Mouse (Mus musculus) hematopoietic stem cell, adult 5-6 weeks (primary cell): Measurements from ENCODE around the gene Hoxc8. TPM values are rescaled to one million over a fixed set of nuclear protein-coding genes. Genes with fewer than 3 reads are reported as not detected.

ENCODE experiments used
- ATAC-seq, 2 experiments: fragments of 125-278 bp in 1 of 2; replicated peaks in 1 of 2; 2 replicates each; pipeline ENCODE4 v1.8.0; 2016 to 2017; ENCODE audit warnings: inconsistent platforms in 2 of 2, mild to moderate bottlenecking in 2 of 2, moderate number of reproducible peaks in 2 of 2, low read depth in 1 of 2, moderate TSS enrichment in 1 of 2; ENCODE audit not compliant: low FRiP score in 2 of 2, poor library complexity in 2 of 2, severe bottlenecking in 2 of 2, insufficient read depth in 1 of 2, low TSS enrichment in 1 of 2
- total RNA-seq: library from RNA; stranded (forward); fragments of 172-1452, 232-1000 nt; gene quantifications from 2 replicates; pipeline ENCODE4 v1.2.3, GENCODE M21; 2017

The Hoxc8 gene
- total RNA-seq, 1 experiment from 2014 or later, result not detected

GRCm38 (mm10) chr15:102998608-102999182, 8.3 kb downstream of the Hoxc8 start:
- no peak for ATAC-seq

- ATAC-seq, result peak; percentile 28 to 47; a peak in 3 of 4 replicates
Observed at GRCm38 (mm10) chr15:102999183-102999831, 8.9 kb downstream of the Hoxc8 start.

- ATAC-seq, result no peak
Observed at GRCm38 (mm10) chr15:102999955-103000354, 9.5 kb downstream of the Hoxc8 start.

- no peak for ATAC-seq
Observed at GRCm38 (mm10) chr15:103000501-103000901, 10.1 kb downstream of the Hoxc8 start.

DNA sequence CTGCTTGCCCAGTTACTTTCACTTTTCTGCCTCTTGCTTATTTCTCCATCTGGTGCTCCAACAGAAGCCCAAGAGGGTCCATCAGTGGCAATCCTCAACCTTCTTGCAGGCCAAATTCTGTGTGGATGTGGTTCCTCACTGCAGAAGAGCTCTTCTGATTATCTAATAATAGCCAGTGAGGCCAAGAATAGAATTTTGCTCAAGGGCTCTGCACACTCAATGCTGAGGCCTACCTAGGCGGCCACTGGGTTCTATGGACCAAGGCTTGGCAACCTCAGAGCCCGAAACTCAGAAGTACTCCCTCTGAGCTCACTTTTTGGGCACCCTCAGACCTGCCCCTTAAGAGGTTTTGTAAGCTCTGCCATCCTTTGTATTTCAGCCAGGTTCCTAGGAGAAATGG, 11.0 kb downstream of the Hoxc8 start:
- no peak for ATAC-seq

- no peak for ATAC-seq
Observed at GRCm38 (mm10) chr15:103002156-103002555, 11.7 kb downstream of the Hoxc8 start.

DNA sequence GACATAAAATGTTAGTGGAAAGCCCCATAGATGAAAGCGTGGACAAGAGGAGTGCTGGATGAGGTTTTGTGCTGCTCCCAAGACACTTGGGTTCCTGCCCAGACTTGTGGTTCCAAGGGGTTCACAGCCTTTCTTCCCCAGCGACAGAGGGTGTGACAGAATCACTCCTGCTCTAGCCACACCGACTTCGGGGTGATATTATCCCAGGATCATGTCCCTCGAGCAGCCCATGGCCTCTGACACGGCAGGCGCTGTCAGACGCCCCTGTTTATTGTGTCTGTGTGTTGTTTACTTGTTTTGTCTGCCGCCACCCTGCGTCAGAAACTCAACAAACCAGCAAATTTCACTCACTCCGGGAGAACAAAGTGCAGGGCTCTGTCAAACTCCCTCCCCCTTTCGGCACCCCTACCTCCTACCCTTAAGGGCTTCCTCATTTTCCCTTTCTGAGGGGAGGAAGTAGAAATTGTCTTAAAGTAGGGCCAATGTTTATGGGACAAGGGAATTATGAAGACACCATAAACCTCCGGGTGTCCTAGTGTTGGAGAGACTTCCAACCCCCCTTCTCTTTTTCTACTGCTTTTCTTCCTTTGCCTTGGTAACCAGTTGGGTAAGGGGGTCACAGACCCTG, 12.5 kb downstream of the Hoxc8 start:
- no peak for ATAC-seq

GRCm38 (mm10) chr15:103005308-103005707, 14.9 kb downstream of the Hoxc8 start:
- ATAC-seq, result no peak

- ATAC-seq, result no peak
Observed at GRCm38 (mm10) chr15:103005797-103006196, 15.4 kb downstream of the Hoxc8 start.

DNA sequence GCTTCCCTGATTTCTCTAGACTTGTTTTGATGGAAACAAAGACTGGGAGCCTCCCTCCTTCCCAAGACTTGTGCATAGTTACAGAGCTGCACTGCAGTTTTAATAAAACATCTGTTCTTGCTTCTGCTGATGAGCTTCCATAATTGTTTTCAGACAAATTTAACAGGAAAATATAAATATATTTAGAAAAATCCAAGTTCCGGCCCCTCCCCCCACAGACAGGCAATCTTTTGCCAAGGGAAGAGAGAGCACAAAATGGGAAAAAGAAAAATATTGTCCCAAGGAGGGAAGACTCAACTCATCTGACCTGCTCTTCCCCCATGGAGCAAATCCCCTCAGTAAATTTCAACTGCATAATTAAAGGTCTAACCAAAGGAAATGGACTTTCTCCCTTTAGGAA, 15.9 kb downstream of the Hoxc8 start:
- ATAC-seq, result no peak

GRCm38 (mm10) chr15:103009265-103010111, 19.1 kb downstream of the Hoxc8 start:
- no peak for ATAC-seq

- no peak for ATAC-seq
Observed at GRCm38 (mm10) chr15:103010112-103010846, 19.9 kb downstream of the Hoxc8 start.

DNA sequence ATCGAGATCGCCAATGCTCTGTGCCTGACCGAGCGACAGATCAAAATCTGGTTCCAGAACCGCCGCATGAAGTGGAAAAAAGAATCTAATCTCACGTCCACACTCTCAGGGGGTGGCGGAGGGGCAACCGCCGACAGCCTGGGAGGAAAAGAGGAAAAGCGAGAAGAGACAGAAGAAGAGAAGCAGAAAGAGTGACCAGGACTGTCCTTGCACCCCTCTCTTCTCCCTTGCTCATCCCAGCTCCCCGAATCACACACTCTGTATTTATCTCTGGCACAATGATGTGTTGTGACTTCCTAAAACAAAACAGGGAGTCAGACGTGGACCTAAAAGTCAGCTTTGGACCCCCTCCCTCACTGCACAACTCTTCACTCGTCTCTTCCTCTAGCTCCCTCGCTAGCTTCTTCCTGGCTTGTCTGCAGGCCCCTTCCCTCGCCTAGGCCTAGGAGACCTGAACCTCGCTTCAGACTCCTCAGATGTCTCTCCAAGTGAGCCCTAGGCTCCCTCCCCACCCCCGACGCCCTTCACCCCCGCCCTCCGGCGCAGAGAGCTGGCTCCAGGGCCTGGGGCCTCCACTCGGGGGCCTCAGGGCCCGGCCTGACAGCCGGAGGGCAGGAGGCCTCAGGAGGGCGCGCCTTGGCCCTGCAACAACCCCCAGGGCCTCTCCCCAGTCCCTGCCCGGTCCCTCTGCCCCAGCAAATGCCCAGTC, 20.6 kb downstream of the Hoxc8 start:
- no peak for ATAC-seq

DNA sequence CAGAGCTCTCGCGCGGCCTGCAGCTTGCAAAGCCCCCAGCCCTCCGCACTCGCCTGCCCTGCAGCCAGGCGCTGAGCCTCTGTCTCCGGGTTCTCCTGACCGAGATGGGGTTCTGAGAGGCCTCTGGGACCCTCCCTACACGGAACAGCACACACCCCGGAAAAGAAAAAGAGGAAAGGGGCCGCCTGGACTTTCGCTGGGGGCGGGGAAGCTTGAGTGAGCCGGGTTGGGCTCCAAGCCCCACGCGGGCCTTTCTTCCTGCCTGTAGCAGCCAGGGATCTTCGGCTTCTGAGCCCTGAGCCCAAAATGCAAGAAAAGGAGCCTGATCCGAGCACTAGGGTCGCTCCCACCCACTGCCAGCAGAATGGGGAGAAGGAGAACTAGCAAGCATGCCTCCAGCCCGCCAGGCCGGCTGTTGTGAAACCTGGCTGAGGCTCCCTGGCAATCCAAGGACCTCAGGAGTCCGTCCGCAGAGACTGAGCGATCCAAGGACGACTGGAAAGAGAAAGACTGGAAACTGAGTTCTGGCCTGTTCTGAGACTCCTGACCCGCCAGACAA, 21.6 kb downstream of the Hoxc8 start:
- no peak for ATAC-seq

- no peak; a peak in 1 of 4 replicates for ATAC-seq
Observed at GRCm38 (mm10) chr15:103013238-103013984, 23.0 kb downstream of the Hoxc8 start.
